In the genomic region with DNA sequence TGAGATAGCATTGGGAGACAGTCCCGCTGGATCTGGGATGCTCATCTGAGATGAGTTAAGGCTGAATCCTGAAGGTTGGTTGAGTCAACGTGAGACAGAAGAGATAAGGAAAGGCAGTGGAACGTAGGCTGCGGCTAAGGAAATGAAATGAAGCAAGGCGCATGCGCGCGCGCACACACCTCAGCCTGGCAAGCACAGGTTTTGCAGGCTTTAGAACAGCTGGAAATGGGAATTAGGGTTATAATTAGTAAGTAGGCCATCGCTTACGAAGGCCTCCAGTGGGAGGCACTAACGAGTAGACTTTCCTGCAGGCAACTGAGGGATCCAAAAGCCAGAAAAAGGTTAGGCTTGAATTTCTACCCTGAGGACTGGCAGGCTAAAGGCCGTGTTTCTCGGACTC, we compare ENCODE assay signal across 11 mouse cellular contexts. TPM values are rescaled to one million over a fixed set of nuclear protein-coding genes. Genes with fewer than 3 reads are reported as not detected.
DNase-seq lines count a peak whose midpoint lies in the region; ATAC-seq and TF ChIP-seq lines count a peak whose summit lies in the region.
"Had no signal": no experiment of that assay in that cellular context is flagged by ENCODE, and none has a peak within 500 bp of the region (broad histone marks: within the 10 kb centered on the region; RNA-seq: fewer than 3 reads in every experiment).

No protein-coding gene starts in this region.

- H3K9ac ChIP-seq in kidney, embryonic 14.5 days (ENCODE audit: low read depth, low read length) = no peak overlapping the region
- H3K9ac ChIP-seq in stomach, postnatal 0 days (ENCODE audit: low read length) = no peak overlapping the region
- H3K9ac ChIP-seq: hindbrain, embryonic 15.5 days had no signal

- DNase-seq in gastrocnemius, adult 18-20 months (ENCODE audit: low spot score) = peak; percentile 30
- no peak for DNase-seq in gastrocnemius, postnatal 4 days (ENCODE audit: low spot score in 2 of 2)
- DNase-seq in kidney, adult 11 months = no peak
- DNase-seq in right cerebral cortex, adult 18-20 months = peak; percentile 43
- no peak for DNase-seq in right cerebral cortex, postnatal 14 days
- DNase-seq in stomach, postnatal 0 days (ENCODE audit: low spot score) = peak; percentile 51
- no peak for DNase-seq in spleen, postnatal 36 days (ENCODE audit: low spot score in 2 of 2)
- DNase-seq: layer of hippocampus, adult 9-11 months; lung, adult 2 months had no signal

- 59% methylated on average over 14 of the region's 14 CpGs for WGBS in kidney, embryonic 14.5 days
- WGBS in stomach, postnatal 0 days = 57% methylated on average over 14 of the region's 14 CpGs

- H3K4me3 ChIP-seq in kidney, embryonic 14.5 days (ENCODE audit: low read length) = no peak overlapping the region
- H3K4me3 ChIP-seq in stomach, postnatal 0 days (ENCODE audit: low read depth, low read length) = no peak overlapping the region
- H3K4me3 ChIP-seq: hindbrain, embryonic 15.5 days had no signal

- no peak for TF ChIP-seq EP300 in stomach, postnatal 0 days (optimal IDR thresholded peaks at IDR 0.05)

- H3K9me3 ChIP-seq in kidney, embryonic 14.5 days (ENCODE audit: control insufficient read depth, low read length) = no peaks in the 10 kb centered on the region
- no peaks in the 10 kb centered on the region for H3K9me3 ChIP-seq in stomach, postnatal 0 days (ENCODE audit: control insufficient read depth, low read length)
- H3K9me3 ChIP-seq: hindbrain, embryonic 15.5 days had no signal

- ATAC-seq in kidney, embryonic 14.5 days (ENCODE audit: low FRiP score, low TSS enrichment) = no peak
- no peak for ATAC-seq in stomach, postnatal 0 days (ENCODE audit: low FRiP score, low TSS enrichment)

- no peaks in the 10 kb centered on the region for H3K4me1 ChIP-seq in kidney, embryonic 14.5 days (ENCODE audit: control insufficient read depth, insufficient read depth, low read length)
- no peaks in the 10 kb centered on the region for H3K4me1 ChIP-seq in stomach, postnatal 0 days (replicated peaks; ENCODE audit: control insufficient read depth, insufficient read depth)

- H3K27me3 ChIP-seq in kidney, embryonic 14.5 days (ENCODE audit: control insufficient read depth, insufficient read depth, low read length) = no peaks in the 10 kb centered on the region
- H3K27me3 ChIP-seq in stomach, postnatal 0 days (ENCODE audit: control insufficient read depth, insufficient read depth, low read length) = no peaks in the 10 kb centered on the region
- H3K27me3 ChIP-seq: hindbrain, embryonic 15.5 days had no signal

- peaks cover 36% of the 10 kb centered on the region for H3K36me3 ChIP-seq in kidney, embryonic 14.5 days (ENCODE audit: control insufficient read depth, insufficient read depth, low read length)
- peaks cover 14% of the 10 kb centered on the region for H3K36me3 ChIP-seq in stomach, postnatal 0 days (ENCODE audit: control insufficient read depth, insufficient read depth, low read length)

- no peak overlapping the region for H3K27ac ChIP-seq in kidney, embryonic 14.5 days (ENCODE audit: low read depth, low read length)
- no peak overlapping the region for H3K27ac ChIP-seq in stomach, postnatal 0 days (replicated peaks)
- H3K27ac ChIP-seq: hindbrain, embryonic 15.5 days had no signal

- peak; percentile 45 for TF ChIP-seq CTCF in stomach, postnatal 0 days (IDR thresholded peaks at IDR 0.05; ENCODE audit: low read depth)

- H3K4me2 ChIP-seq in kidney, embryonic 14.5 days (replicated peaks; ENCODE audit: low read depth, low read length) = 0 out of 2 replicates have a peak overlapping the region, but pooled peaks have one; percentile 3
- no peak overlapping the region for H3K4me2 ChIP-seq in stomach, postnatal 0 days (replicated peaks; ENCODE audit: low read depth)
- H3K4me2 ChIP-seq: hindbrain, embryonic 15.5 days had no signal

RNA-seq across cellular contexts. Expression of a gene that starts 19.1 kb away (rescaled TPM):
- total RNA-seq in gastrocnemius, adult 18-20 months (2021) = 100 to 1,000 TPM; 197 to 208 TPM
- total RNA-seq in gastrocnemius, postnatal 4 days (2021) = 100 to 1,000 TPM; 205 to 215 TPM
- polyA plus RNA-seq in kidney, embryonic 14.5 days (2014; fragmentation: Nextera tagmentation; extraction: Ambion mirVana) = 321 and 409 TPM in 2 replicates
- polyA plus RNA-seq in stomach, postnatal 0 days (2015; fragmentation: Nextera tagmentation; extraction: Ambion mirVana) = 469 and 479 TPM in 2 replicates

RNA-seq across cellular contexts. Expression of a gene that starts 41.5 kb away (rescaled TPM):
- 1 to 10 TPM; 4.2 to 7.7 TPM for total RNA-seq in gastrocnemius, adult 18-20 months (2021)
- total RNA-seq in gastrocnemius, postnatal 4 days (2021) = 10 to 100 TPM; 32.3 to 35.7 TPM
- 15.0 and 27.9 TPM in 2 replicates for polyA plus RNA-seq in kidney, embryonic 14.5 days (2014; fragmentation: Nextera tagmentation; extraction: Ambion mirVana)
- polyA plus RNA-seq in stomach, postnatal 0 days (2015; fragmentation: Nextera tagmentation; extraction: Ambion mirVana) = 8.0 and 8.6 TPM in 2 replicates

RNA-seq across cellular contexts. Expression of a gene that starts 45.8 kb away (rescaled TPM):
- total RNA-seq in gastrocnemius, adult 18-20 months (2021) = 1 to 10 TPM; 1.6 to 1.9 TPM
- total RNA-seq in gastrocnemius, postnatal 4 days (2021) = 10 to 100 TPM; 37.2 to 39.4 TPM
- 9.3 and 11.8 TPM in 2 replicates for polyA plus RNA-seq in kidney, embryonic 14.5 days (2014; fragmentation: Nextera tagmentation; extraction: Ambion mirVana)
- 2.1 and 2.4 TPM in 2 replicates for polyA plus RNA-seq in stomach, postnatal 0 days (2015; fragmentation: Nextera tagmentation; extraction: Ambion mirVana)

Comparison
In these comparisons a context has a peak if more than half of its experiments do, and no peak if none do; other contexts are left out.
1. DNase-seq: peak in gastrocnemius, adult 18-20 months (single experiment), right cerebral cortex, adult 18-20 months (single experiment) and stomach, postnatal 0 days (single experiment); none in gastrocnemius, postnatal 4 days (0 of 2), kidney, adult 11 months (single experiment), right cerebral cortex, postnatal 14 days (single experiment) and spleen, postnatal 36 days (0 of 2).
2. RNA of a gene that starts 45.8 kb away (total RNA-seq): 37.2 to 39.4 TPM in gastrocnemius, postnatal 4 days; 1.6 to 1.9 TPM in gastrocnemius, adult 18-20 months; every median in the first group is over 10 times any median in the second.